Comparison of ENCODE assay signal across 20 mouse cellular contexts in genomic region chr3:87725396-87726160, GRCm38 (mm10). TPM values are rescaled to one million over a fixed set of nuclear protein-coding genes. Genes with fewer than 3 reads are reported as not detected.
DNase-seq lines count a peak whose midpoint lies in the region; TF ChIP-seq lines count a peak whose summit lies in the region.
"Had no signal": no experiment of that assay in that cellular context is flagged by ENCODE, and none has a peak within 500 bp of the region (broad histone marks: within the 10 kb centered on the region; RNA-seq: fewer than 3 reads in every experiment).

No protein-coding gene starts in this region.

- TF ChIP-seq CTCF in testis, adult 2 months (IDR thresholded peaks at IDR 0.05; ENCODE audit: control insufficient read depth, insufficient read depth, insufficient replicate concordance, low read depth, low read length) = no peak

- 96% methylated on average over 16 of the region's 16 CpGs for WGBS in limb, embryonic 10.5 days

- H3K36me3 ChIP-seq in testis, adult 2 months (ENCODE audit: control insufficient read depth, insufficient read depth, low read length) = peaks cover 12% of the 10 kb centered on the region
- peaks cover 97% of the 10 kb centered on the region for H3K36me3 ChIP-seq in limb, embryonic 10.5 days

- H3K9me3 ChIP-seq in limb, embryonic 10.5 days (replicated peaks) = no peaks in the 10 kb centered on the region
- H3K9me3 ChIP-seq: embryonic facial prominence, embryonic 12.5 days; embryonic facial prominence, embryonic 15.5 days; forebrain, embryonic 12.5 days; hindbrain, embryonic 15.5 days had no signal

- no peak for TF ChIP-seq POLR2A in testis, adult 2 months (IDR thresholded peaks at IDR 0.05; ENCODE audit: control insufficient read depth, low read depth, low read length)

- no peak overlapping the region for H3K27ac ChIP-seq in testis, adult 2 months (ENCODE audit: control insufficient read depth, insufficient read depth, low read depth, low read length)
- no peak overlapping the region for H3K27ac ChIP-seq in limb, embryonic 10.5 days
- H3K27ac ChIP-seq: embryonic facial prominence, embryonic 12.5 days; embryonic facial prominence, embryonic 15.5 days; forebrain, embryonic 12.5 days; heart, adult 2 months; hindbrain, embryonic 15.5 days had no signal

- DNase-seq in heart, adult 11 months = peak; percentile 76
- DNase-seq in heart, postnatal 4 days = no peak
- DNase-seq in testis, postnatal 14 days (ENCODE audit: low spot score) = no peak
- peak; percentile 17 for DNase-seq in limb, embryonic 10.5 days (ENCODE audit: low spot score)
- peak; percentile 34 for DNase-seq in testis, postnatal 10 days (ENCODE audit: low spot score)
- DNase-seq: adrenal gland, adult 2 months; adrenal gland, postnatal 14 days; cerebellum, adult 11 months; cerebellum, adult 2 months; cerebellum, adult 9-11 months; cerebellum, postnatal 25 days; gastrocnemius, postnatal 10 days; heart, postnatal 36 days had no signal

- no peaks in the 10 kb centered on the region for H3K27me3 ChIP-seq in testis, adult 2 months (ENCODE audit: control insufficient read depth, insufficient read depth, low read length)
- no peaks in the 10 kb centered on the region for H3K27me3 ChIP-seq in limb, embryonic 10.5 days (ENCODE audit: low read depth, poor library complexity, severe bottlenecking)
- H3K27me3 ChIP-seq: embryonic facial prominence, embryonic 12.5 days; embryonic facial prominence, embryonic 15.5 days; forebrain, embryonic 12.5 days; hindbrain, embryonic 15.5 days had no signal

- no peaks in the 10 kb centered on the region for H3K4me1 ChIP-seq in testis, adult 2 months (ENCODE audit: control insufficient read depth, insufficient read depth, low read length)
- H3K4me1 ChIP-seq in limb, embryonic 10.5 days = no peaks in the 10 kb centered on the region
- H3K4me1 ChIP-seq: embryonic facial prominence, embryonic 12.5 days; embryonic facial prominence, embryonic 15.5 days; forebrain, embryonic 12.5 days; hindbrain, embryonic 15.5 days had no signal

- H3K4me3 ChIP-seq in testis, adult 2 months (ENCODE audit: control insufficient read depth, low read depth, low read length) = peak overlapping the region; percentile 77; the same call in 1 of the 2 replicates
- H3K4me3 ChIP-seq in limb, embryonic 10.5 days = no peak overlapping the region
- H3K4me3 ChIP-seq: embryonic facial prominence, embryonic 12.5 days; embryonic facial prominence, embryonic 15.5 days; forebrain, embryonic 12.5 days; heart, adult 2 months; hindbrain, embryonic 15.5 days had no signal

RNA-seq across cellular contexts. Expression of gene Lrrc71, which starts 22.8 kb away (rescaled TPM):
- under 1 TPM; 0.50 to 0.57 TPM for total RNA-seq in heart, postnatal 4 days (2021)
- polyA plus RNA-seq in testis, adult 2 months (2012; rRNA removed) = 135 and 136 TPM in 2 replicates
- polyA plus RNA-seq in limb, embryonic 10.5 days (2016; fragmentation: Nextera tagmentation; extraction: Ambion mirVana) = 0.31 and 0.43 TPM in 2 replicates
- total RNA-seq: gastrocnemius, adult 18-20 months had no signal

Comparison
In these comparisons a context has a peak if more than half of its experiments do, and no peak if none do; other contexts are left out.
1. DNase-seq: peak in heart, adult 11 months (single experiment), limb, embryonic 10.5 days (single experiment) and testis, postnatal 10 days (single experiment); none in heart, postnatal 4 days (single experiment) and testis, postnatal 14 days (single experiment).
2. RNA of gene Lrrc71, which starts 22.8 kb away (polyA plus RNA-seq): 135 to 136 TPM in testis, adult 2 months; 0.31 to 0.43 TPM in limb, embryonic 10.5 days; every median in the first group is over 10 times any median in the second.